Mouse (Mus musculus) heart, postnatal 10 days (tissue): ENCODE results near the gene Gm20388. TPM values are rescaled to one million over a fixed set of nuclear protein-coding genes. Genes with fewer than 3 reads are reported as not detected.

Experiments
- DNase-seq, 2 experiments: peaks; one replicate each; pipeline ENCODE4 v3.0.0; 2021
- intact Hi-C: fragments of 180-260 bp; cut with DNase I; formaldehyde crosslinking; loops from one replicate; pipeline ENCODE4 v1.15.1; 2025
- total RNA-seq, 2 experiments: library from RNA; stranded (reverse); gene quantifications; 2 replicates each; pipeline ENCODE4 v1.2.3; 2021

Gm20388 gene
- total RNA-seq, 2 experiments from 2014 or later, result 2.0 to 2.2 TPM

GRCm38 (mm10) chr8:121377680-121378079 lies 1467.0 kb downstream of the Gm20388 start:
- no peak for DNase-seq
- intact Hi-C loops, result no loop called here

GRCm38 (mm10) chr8:121379387-121379786 lies 1468.7 kb downstream of the Gm20388 start:
- DNase-seq, result no peak
- intact Hi-C loops, result no loop called here

GRCm38 (mm10) chr8:121382583-121383241 lies 1472.1 kb downstream of the Gm20388 start:
- intact Hi-C loops, result loop anchor here (2.0 kb wide), 1 partner anchor 50 kb away; no protein-coding TSS in a partner anchor

GRCm38 (mm10) chr8:121385540-121385939 lies 1474.9 kb downstream of the Gm20388 start:
- intact Hi-C loops, result no loop called here
- peak; percentile 41 to 45 for DNase-seq

More at GRCm38 (mm10) chr8:121382583-121383241, 1472.1 kb downstream of the Gm20388 start:
- DNase-seq, result peak; percentile 89 to 93

- peak; percentile 40 to 51 for DNase-seq
- intact Hi-C loops, result loop anchor here (5.0 kb wide), 1 partner anchor 78 kb away; no protein-coding TSS in a partner anchor
Observed at GRCm38 (mm10) chr8:121390608-121391007, 1480.0 kb downstream of the Gm20388 start.

GRCm38 (mm10) chr8:121391254-121391653 lies 1480.6 kb downstream of the Gm20388 start:
- intact Hi-C loops, result loop anchor here (5.0 kb wide), 1 partner anchor 79 kb away; no protein-coding TSS in a partner anchor

DNA sequence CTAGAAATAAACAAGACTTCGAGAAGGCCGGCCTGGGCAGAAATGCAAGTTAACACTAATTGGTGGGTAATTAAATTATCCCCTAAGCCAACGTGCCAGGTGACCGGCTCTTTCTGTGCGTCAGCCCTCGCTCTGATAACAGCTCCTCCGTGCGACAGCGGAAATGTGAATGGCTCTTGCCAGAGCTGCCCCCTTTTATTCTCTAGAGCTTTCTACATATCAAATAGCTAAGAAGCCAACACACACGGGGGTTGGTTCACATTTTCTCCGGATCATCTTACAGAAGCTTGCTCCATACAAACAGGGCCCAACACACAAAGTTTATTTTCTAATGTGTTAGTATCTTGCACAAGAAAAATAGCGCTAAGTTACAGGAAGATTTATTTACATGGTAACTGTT lies 1481.1 kb downstream of the Gm20388 start:
- no peak for DNase-seq
- intact Hi-C loops, result loop anchor here (5.0 kb wide), 1 partner anchor 79 kb away; no protein-coding TSS in a partner anchor

More at GRCm38 (mm10) chr8:121391254-121391653, 1480.6 kb downstream of the Gm20388 start:
- no peak for DNase-seq

GRCm38 (mm10) chr8:121392482-121392881 lies 1481.8 kb downstream of the Gm20388 start:
- DNase-seq, result no peak
- intact Hi-C loops, result loop anchor here (5.0 kb wide), 1 partner anchor 80 kb away; no protein-coding TSS in a partner anchor

GRCm38 (mm10) chr8:121393111-121393510 lies 1482.5 kb downstream of the Gm20388 start:
- intact Hi-C loops, result loop anchor here (1.0 to 5.0 kb wide), 3 partner anchors 81 to 280 kb away; no protein-coding TSS in a partner anchor
- peak; percentile 61 to 71 for DNase-seq

GRCm38 (mm10) chr8:121394686-121395085 lies 1484.0 kb downstream of the Gm20388 start:
- intact Hi-C loops, result loop anchor here (5.0 kb wide), 1 partner anchor 82 kb away; no protein-coding TSS in a partner anchor
- DNase-seq, result no peak

DNA sequence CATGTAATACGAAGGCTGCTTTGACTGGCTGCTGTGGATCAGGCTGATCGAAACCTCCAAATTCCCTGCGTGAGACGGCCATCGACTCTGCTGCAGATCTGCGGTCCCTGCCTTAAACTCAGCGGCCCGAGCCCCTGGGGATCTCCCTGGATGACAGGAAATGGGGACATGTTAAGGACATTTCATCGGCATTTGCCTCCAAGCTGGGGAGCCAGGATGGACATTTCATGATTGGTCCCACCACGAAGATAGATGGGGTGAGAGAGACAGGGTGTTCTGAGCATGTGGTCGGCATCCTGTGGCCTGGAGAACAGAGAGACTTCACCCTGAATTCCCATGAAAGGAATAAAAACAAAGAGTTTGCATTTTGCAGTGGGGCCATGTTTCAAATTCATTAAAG lies 1484.7 kb downstream of the Gm20388 start:
- DNase-seq, result peak in 1 of 2 experiments; percentile 18
- intact Hi-C loops, result no loop called here

DNA sequence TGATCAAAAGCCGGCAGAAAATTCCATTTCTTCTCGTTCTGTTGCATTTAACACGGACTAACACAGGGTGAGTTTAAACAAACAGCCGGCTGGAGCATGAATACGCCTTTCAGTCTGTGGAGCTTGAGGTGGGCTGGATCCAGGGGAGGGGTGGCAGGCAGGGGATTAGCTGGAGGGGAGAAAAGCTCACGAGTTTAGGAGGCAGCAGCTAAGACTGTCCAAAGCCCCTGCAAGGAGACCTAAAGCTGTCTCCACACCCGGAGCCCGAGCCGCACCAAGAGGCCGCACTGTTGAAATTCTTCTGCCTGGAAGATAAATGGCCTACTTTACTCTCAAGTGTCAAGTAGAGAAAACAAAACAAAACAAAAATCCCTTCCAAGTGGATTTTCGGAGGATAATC lies 1485.5 kb downstream of the Gm20388 start:
- no peak for DNase-seq
- intact Hi-C loops, result no loop called here

- intact Hi-C loops, result no loop called here
Observed at GRCm38 (mm10) chr8:121397201-121397698, 1486.6 kb downstream of the Gm20388 start.

GRCm38 (mm10) chr8:121398081-121398480 lies 1487.4 kb downstream of the Gm20388 start:
- intact Hi-C loops, result no loop called here

More at GRCm38 (mm10) chr8:121397201-121397698, 1486.6 kb downstream of the Gm20388 start:
- DNase-seq, result no peak

DNA sequence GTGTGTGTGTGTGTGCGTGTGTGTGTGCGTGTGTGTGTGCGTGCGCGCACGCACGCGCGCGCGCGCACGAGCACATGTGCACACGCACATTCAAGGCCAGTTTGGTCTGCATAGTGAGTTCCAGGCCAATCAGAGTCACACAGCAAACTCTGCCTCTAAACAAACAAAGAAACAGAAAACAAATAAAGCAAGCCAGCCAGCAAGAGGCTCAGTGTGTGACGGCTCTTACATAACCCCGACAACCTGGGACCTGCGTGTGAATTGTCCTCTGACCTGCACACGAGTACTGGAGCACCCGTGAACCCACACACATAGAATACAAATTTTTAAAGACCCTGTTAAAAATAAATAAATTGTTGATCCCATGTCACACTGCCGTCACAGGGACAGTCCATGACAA lies 1488.1 kb downstream of the Gm20388 start:
- DNase-seq, result no peak
- intact Hi-C loops, result no loop called here

More at GRCm38 (mm10) chr8:121398081-121398480, 1487.4 kb downstream of the Gm20388 start:
- DNase-seq, result no peak

DNA sequence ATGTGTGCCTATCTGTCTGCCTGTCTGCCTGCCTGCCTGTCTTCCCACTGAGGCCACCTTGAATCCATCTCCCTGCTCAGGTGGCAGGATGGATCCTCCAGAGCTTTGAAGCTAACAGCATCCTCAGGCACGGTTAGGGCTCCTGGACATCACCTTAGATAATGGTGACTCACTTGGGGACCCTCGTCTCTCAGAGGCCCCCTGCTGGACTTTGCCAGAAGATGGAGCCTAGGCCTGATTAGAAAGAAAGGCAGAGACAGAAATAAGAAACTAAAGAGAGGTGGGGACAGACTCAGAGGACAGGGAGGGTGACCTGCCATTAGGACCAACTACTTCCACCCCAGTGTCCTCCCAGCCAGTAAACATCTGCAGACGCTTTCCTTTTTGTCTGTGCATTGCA lies 1488.5 kb downstream of the Gm20388 start:
- DNase-seq, result no peak
- intact Hi-C loops, result no loop called here

- no peak for DNase-seq
- intact Hi-C loops, result no loop called here
Observed at GRCm38 (mm10) chr8:121400581-121400980, 1489.9 kb downstream of the Gm20388 start.

- DNase-seq, result no peak
- intact Hi-C loops, result no loop called here
Observed at GRCm38 (mm10) chr8:121403821-121404220, 1493.2 kb downstream of the Gm20388 start.

- DNase-seq, result peak; percentile 35 to 38
- intact Hi-C loops, result no loop called here
Observed at GRCm38 (mm10) chr8:121418081-121418480, 1507.4 kb downstream of the Gm20388 start.

- DNase-seq, result no peak
- intact Hi-C loops, result no loop called here
Observed at GRCm38 (mm10) chr8:121419551-121419950, 1508.9 kb downstream of the Gm20388 start.

GRCm38 (mm10) chr8:121421009-121421408 lies 1510.4 kb downstream of the Gm20388 start:
- no peak for DNase-seq
- intact Hi-C loops, result no loop called here

- intact Hi-C loops, result no loop called here
Observed at GRCm38 (mm10) chr8:121424080-121424479, 1513.4 kb downstream of the Gm20388 start.

More at GRCm38 (mm10) chr8:121424080-121424479, 1513.4 kb downstream of the Gm20388 start:
- no peak for DNase-seq
